Mouse (Mus musculus) liver, embryonic 14.5 days (tissue): Measurements from ENCODE around the gene Aqp1.

Experiments used
- CTCF ChIP-seq: IDR thresholded peaks from 2 replicates; pipeline ENCODE4 v1.5.1; 2016; ENCODE audit warnings: antibody characterized with exemption, low read depth, control low read depth
- EP300 ChIP-seq: IDR thresholded peaks from 2 replicates; pipeline ENCODE4 v1.6.1; 2016; ENCODE audit warnings: antibody characterized with exemption, low read depth

- TF ChIP-seq CTCF: 0 out of 2 replicates have a peak, but pooled peaks have one; percentile 1
- TF ChIP-seq EP300: 0 out of 2 replicates have a peak, but pooled peaks have one; percentile 23
Observed at GRCm38 (mm10) chr6:55326299-55326698, 9.9 kb upstream of the Aqp1 start.
